Mouse (Mus musculus) intestine, postnatal 0 days (tissue): Measurements from ENCODE around the gene Dynlt1f. TPM values are rescaled to one million over a fixed set of nuclear protein-coding genes. Genes with fewer than 3 reads are reported as not detected.
A peak's percentile ranks its signal among the peaks of the same experiment; 100 is the strongest.
"Not testable (repeated sequence)": the region's sequence is repeated elsewhere in the genome, so short reads cannot be mapped to it uniquely, and the experiment has no call there.

Experiments used
- ATAC-seq: fragments of 200-750 bp; cut with Nextera tagmentation; 2 replicates; pipeline ENCODE4 v1.8.0; 2017; ENCODE audit warnings: mild to moderate bottlenecking, moderate TSS enrichment, moderate library complexity
- H3K27ac ChIP-seq: fragments of 300-500 bp; sonication (generic); 2 replicates; pipeline ENCODE4 v1.5.1; 2014; ENCODE audit warnings: mild to moderate bottlenecking, low read depth, low read length, moderate library complexity
- H3K27me3 ChIP-seq: fragments of 300-500 bp; sonication (generic); replicated peaks from 2 replicates; pipeline ENCODE4 v1.6.1; 2014; ENCODE audit warnings: low read length, mixed read lengths; ENCODE audit not compliant: control insufficient read depth, insufficient read depth
- H3K36me3 ChIP-seq: fragments of 300-500 bp; sonication (generic); 2 replicates; pipeline ENCODE4 v1.6.1; 2014; ENCODE audit warnings: mild to moderate bottlenecking, moderate library complexity; ENCODE audit not compliant: control insufficient read depth, insufficient read depth
- H3K4me1 ChIP-seq: fragments of 300-500 bp; sonication (generic); replicated peaks from 2 replicates; pipeline ENCODE4 v1.6.1; 2014; ENCODE audit warnings: antibody characterized with exemption, low read length, mixed read lengths; ENCODE audit not compliant: control insufficient read depth, insufficient read depth
- H3K4me2 ChIP-seq: fragments of 300-500 bp; sonication (generic); replicated peaks from 2 replicates; pipeline ENCODE4 v1.6.1; 2014; ENCODE audit warnings: low read depth, mild to moderate bottlenecking, moderate library complexity
- H3K4me3 ChIP-seq: fragments of 300-500 bp; sonication (generic); 2 replicates; pipeline ENCODE4 v1.5.1; 2014; ENCODE audit warnings: low read depth, low read length
- H3K9ac ChIP-seq: fragments of 300-500 bp; sonication (generic); 2 replicates; pipeline ENCODE4 v1.6.1; 2014; ENCODE audit warnings: mild to moderate bottlenecking, low read depth, low read length
- H3K9me3 ChIP-seq: fragments of 300-500 bp; sonication (generic); 2 replicates; pipeline ENCODE4 v1.6.1; 2016; ENCODE audit warnings: mixed run types; ENCODE audit not compliant: control insufficient read depth
- CTCF ChIP-seq: sonication (generic); IDR thresholded peaks from 2 replicates; pipeline ENCODE4 v1.5.1; 2016; ENCODE audit warnings: low read depth, mild to moderate bottlenecking, control low read depth, antibody characterized with exemption, moderate library complexity
- WGBS: fragments of 180-500 bp; shearing (Covaris S2); extraction: QIAGEN DNeasy Blood & Tissue Kit; methylation state at CpG from one replicate; pipeline ENCODE4 v1.1.7; 2014; 5-methylcytosine and 5-hydroxymethylcytosine counted together
- polyA plus RNA-seq: library from polyadenylated mRNA; unstranded; fragments of >200 nt; fragmentation: Nextera tagmentation; extraction: Ambion mirVana; gene quantifications from 2 replicates; pipeline ENCODE4 v1.2.1, GENCODE M21; 2015

Dynlt1f gene
- polyA plus RNA-seq, 1 experiment from 2014 or later: 234 TPM

DNA sequence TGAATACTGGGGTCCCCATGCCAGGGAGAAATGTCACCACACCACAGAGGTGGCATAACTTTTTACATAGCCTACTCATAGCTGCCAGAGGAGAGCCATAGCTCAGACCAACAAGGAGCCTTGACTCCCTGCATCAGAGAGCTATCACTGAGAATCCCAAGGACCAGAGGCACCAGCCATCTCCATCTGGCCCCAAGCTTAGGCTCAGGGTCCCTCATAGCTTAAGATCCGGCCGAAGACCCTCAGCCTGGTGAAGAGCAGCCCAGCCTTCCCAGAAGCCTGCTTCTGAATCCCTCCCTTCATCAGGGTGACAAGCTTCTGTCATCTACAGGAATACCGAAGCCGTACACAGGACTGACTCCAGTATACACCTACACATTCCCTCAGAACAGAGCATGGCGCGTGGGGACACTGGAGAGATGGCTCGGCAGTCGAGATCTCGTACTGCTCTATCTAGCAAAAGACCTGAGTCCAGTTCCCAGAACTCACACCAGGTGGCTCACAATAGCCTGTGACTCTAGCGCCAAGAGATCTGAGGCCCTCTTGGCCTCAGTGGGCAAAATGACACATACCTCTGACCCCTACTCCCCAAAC is 15.6 kb downstream of the Dynlt1f start:
- not testable (repeated sequence) for ATAC-seq, H3K4me1 ChIP-seq, H3K27me3 ChIP-seq, H3K4me2 ChIP-seq, H3K36me3 ChIP-seq, H3K27ac ChIP-seq, H3K9ac ChIP-seq, H3K4me3 ChIP-seq, H3K9me3 ChIP-seq
- WGBS: 88% methylated on average over 10 of the region's 10 CpGs
- TF ChIP-seq CTCF: 0 out of 2 replicates have a peak, but pooled peaks have one; percentile 22

DNA sequence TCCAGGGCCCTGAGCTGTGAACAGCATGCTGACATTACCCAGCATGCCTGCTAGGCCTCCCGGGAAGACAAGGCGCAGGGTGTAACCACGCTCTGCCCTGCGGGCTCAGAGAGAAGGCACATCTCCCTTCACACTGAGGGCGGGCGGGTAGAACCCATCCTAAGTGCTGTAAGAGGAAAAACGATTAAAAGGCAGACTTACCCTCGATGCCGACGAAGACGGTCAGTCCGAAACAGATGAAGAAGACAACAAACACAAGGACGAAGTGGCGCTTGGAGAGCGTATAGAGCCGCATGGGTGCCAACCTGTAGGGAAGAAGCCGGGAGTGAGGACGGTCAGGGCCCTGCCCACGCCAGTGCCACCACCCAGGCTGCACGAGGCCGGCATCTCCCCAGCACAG is 16.2 kb downstream of the Dynlt1f start:
- not testable (repeated sequence) for H3K36me3 ChIP-seq, H3K27ac ChIP-seq, H3K9me3 ChIP-seq, H3K4me1 ChIP-seq, ATAC-seq, H3K4me3 ChIP-seq, H3K4me2 ChIP-seq, H3K27me3 ChIP-seq, H3K9ac ChIP-seq
- WGBS: 97% methylated on average over 16 of the region's 21 CpGs

DNA sequence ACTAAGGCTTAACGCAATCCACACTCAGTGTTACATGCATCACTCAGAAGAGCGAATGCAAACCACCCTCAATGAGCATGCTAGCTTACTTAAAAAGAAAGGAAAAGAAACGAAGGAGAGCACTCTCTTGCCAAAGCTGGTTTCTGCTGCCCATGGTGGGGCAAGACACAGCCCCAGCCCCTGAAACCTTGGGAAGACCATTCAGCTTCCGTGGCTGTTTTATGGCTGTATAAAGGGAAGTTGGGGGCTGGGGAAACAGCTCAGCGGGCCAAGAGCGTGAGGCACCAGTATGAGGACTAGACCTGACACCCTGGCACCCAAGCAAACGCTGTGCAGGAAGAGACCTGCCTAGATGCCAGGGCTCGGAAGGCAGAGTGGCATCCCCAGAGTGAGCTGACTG is 17.3 kb downstream of the Dynlt1f start:
- H3K4me3 ChIP-seq, H3K4me2 ChIP-seq, H3K9ac ChIP-seq, H3K27ac ChIP-seq, H3K36me3 ChIP-seq, H3K4me1 ChIP-seq, H3K27me3 ChIP-seq, ATAC-seq, H3K9me3 ChIP-seq: not testable (repeated sequence)
- 88% methylated on average over 7 of the region's 8 CpGs for WGBS

DNA sequence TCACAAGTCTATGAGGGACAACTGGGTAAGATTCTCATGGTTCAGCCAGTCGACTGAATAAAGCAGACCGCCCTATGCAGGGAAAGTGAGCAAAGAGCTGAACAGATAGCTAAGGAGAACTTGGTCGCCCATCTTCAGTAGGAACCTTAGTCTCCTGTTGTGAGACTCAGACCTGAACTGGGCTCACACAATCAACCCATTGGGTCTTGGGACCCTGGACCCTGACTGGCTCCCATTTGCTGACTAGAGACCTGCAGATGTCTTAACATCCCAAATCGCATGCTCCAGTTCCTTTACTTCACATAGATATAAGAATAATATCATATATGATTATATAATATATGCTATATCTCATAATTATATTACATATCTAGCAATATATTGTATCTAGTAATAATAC is 18.3 kb downstream of the Dynlt1f start:
- ATAC-seq, H3K4me2 ChIP-seq, H3K27me3 ChIP-seq, H3K9me3 ChIP-seq, H3K4me1 ChIP-seq, H3K36me3 ChIP-seq, H3K9ac ChIP-seq, H3K4me3 ChIP-seq, H3K27ac ChIP-seq: not testable (repeated sequence)
- 97% methylated on average over 3 of the region's 4 CpGs for WGBS

DNA sequence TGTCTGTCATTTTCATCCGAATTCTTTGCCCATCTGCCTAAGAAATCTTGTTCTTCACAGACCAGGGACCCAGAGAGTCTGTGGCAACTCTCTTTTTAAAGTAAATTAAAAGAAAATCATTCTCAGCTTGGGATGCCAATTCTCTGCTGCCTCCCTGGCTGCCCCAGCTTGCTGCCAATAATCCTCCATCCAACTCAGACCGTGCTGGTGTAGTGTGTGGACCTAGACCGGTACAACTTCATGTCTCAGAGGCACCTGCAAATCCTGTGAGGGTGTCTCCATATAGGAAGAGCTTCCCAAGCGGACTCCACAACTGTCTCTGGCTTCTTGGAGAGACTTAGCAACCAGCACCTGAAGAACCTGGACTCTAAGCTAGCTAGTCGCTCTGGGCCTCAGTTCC is 18.8 kb downstream of the Dynlt1f start:
- WGBS: 75% methylated on average over 5 of the region's 5 CpGs
- no peak for ATAC-seq

DNA sequence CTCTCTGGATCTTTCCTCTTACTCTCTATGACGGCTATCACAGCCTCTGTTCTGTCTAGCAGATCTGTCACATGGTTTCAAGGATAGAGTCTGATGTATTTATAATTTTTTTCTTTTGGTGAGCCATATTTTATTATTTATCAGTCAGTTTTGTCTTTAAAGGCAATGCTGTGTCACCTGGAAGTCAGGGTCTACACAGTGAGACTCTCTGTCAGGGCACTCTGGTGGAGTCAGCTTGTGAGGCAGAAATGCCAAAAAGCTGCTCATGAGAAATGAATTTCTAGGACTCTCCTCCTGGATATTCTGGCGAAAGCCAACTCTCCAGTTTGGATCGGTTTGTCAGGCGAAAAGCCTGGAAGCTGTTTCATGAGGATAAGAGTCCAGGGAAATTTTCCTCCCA is 19.9 kb downstream of the Dynlt1f start:
- H3K4me2 ChIP-seq, H3K4me1 ChIP-seq, H3K27me3 ChIP-seq, H3K36me3 ChIP-seq, H3K4me3 ChIP-seq, H3K27ac ChIP-seq, H3K9ac ChIP-seq, ATAC-seq, H3K9me3 ChIP-seq: not testable (repeated sequence)
- WGBS: 75% methylated on average over 1 of the region's 4 CpGs

More for the DNA sequence above, 18.8 kb downstream of the Dynlt1f start:
- H3K9me3 ChIP-seq: no peaks in the 10 kb centered on the region
- no peaks in the 10 kb centered on the region for H3K27me3 ChIP-seq
- no peak overlapping the region for H3K4me2 ChIP-seq
- no peaks in the 10 kb centered on the region for H3K4me1 ChIP-seq
- H3K27ac ChIP-seq: no peak overlapping the region
- no peak overlapping the region for H3K4me3 ChIP-seq
- TF ChIP-seq CTCF: no peak
- H3K9ac ChIP-seq: no peak overlapping the region
- H3K36me3 ChIP-seq: no peaks in the 10 kb centered on the region

- 91% methylated on average over 6 of the region's 6 CpGs for WGBS
- H3K4me1 ChIP-seq, H3K9me3 ChIP-seq, ATAC-seq, H3K27me3 ChIP-seq, H3K4me2 ChIP-seq, H3K9ac ChIP-seq, H3K4me3 ChIP-seq, H3K36me3 ChIP-seq, H3K27ac ChIP-seq: not testable (repeated sequence)
Measured at GRCm38 (mm10) chr17:6632850-6633249, 22.9 kb downstream of the Dynlt1f start.

DNA sequence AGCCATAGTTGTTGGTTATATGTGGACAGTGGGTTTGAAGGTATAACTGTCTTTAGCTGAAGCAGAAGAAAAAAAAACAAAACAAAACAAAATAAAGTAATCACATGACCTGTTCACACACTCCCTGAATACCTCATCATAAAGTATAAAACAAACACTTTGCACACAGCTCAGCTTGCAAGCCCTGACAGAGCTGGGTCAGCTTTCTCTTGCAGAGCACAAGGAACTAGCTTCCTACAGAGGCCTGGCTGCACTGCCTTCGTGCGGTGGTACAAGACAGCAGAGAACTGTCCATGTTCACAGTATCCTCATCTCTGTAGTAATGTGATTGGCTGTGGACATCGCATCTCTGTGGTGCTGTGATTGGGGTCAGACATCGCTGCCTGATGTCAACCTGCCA is 25.3 kb downstream of the Dynlt1f start:
- 0 out of 2 replicates have a peak, but pooled peaks have one; percentile 27 for ATAC-seq
- H3K9me3 ChIP-seq, H3K4me2 ChIP-seq, H3K4me1 ChIP-seq, H3K9ac ChIP-seq, H3K4me3 ChIP-seq, H3K27ac ChIP-seq, H3K27me3 ChIP-seq, H3K36me3 ChIP-seq: not testable (repeated sequence)
- WGBS: 82% methylated on average over 4 of the region's 4 CpGs

GRCm38 (mm10) chr17:6624926-6625558 is 30.7 kb downstream of the Dynlt1f start:
- ATAC-seq, H3K9ac ChIP-seq: not testable (repeated sequence)
- 54% methylated on average over 1 of the region's 6 CpGs for WGBS

More at GRCm38 (mm10) chr17:6624926-6625558, 30.7 kb downstream of the Dynlt1f start:
- not testable (repeated sequence) for H3K27ac ChIP-seq, H3K4me2 ChIP-seq, H3K36me3 ChIP-seq, H3K9me3 ChIP-seq, H3K4me1 ChIP-seq, H3K27me3 ChIP-seq, H3K4me3 ChIP-seq
